Mouse (Mus musculus) intestine, postnatal 0 days (tissue): ENCODE data around the gene Aldh1l1. TPM values are rescaled to one million over a fixed set of nuclear protein-coding genes. Genes with fewer than 3 reads are reported as not detected.
A peak's percentile ranks its signal among the peaks of the same experiment; 100 is the strongest.

ENCODE experiments used
- ATAC-seq: fragments of 200-750 bp; cut with Nextera tagmentation; 2 replicates; pipeline ENCODE4 v1.8.0; 2017; ENCODE audit warnings: mild to moderate bottlenecking, moderate TSS enrichment, moderate library complexity
- H3K27ac ChIP-seq: fragments of 300-500 bp; sonication (generic); 2 replicates; pipeline ENCODE4 v1.5.1; 2014; ENCODE audit warnings: mild to moderate bottlenecking, low read depth, low read length, moderate library complexity
- H3K27me3 ChIP-seq: fragments of 300-500 bp; sonication (generic); replicated peaks from 2 replicates; pipeline ENCODE4 v1.6.1; 2014; ENCODE audit warnings: low read length, mixed read lengths; ENCODE audit not compliant: control insufficient read depth, insufficient read depth
- H3K36me3 ChIP-seq: fragments of 300-500 bp; sonication (generic); 2 replicates; pipeline ENCODE4 v1.6.1; 2014; ENCODE audit warnings: mild to moderate bottlenecking, moderate library complexity; ENCODE audit not compliant: control insufficient read depth, insufficient read depth
- H3K4me1 ChIP-seq: fragments of 300-500 bp; sonication (generic); replicated peaks from 2 replicates; pipeline ENCODE4 v1.6.1; 2014; ENCODE audit warnings: antibody characterized with exemption, low read length, mixed read lengths; ENCODE audit not compliant: control insufficient read depth, insufficient read depth
- H3K4me2 ChIP-seq: fragments of 300-500 bp; sonication (generic); replicated peaks from 2 replicates; pipeline ENCODE4 v1.6.1; 2014; ENCODE audit warnings: low read depth, mild to moderate bottlenecking, moderate library complexity
- H3K4me3 ChIP-seq: fragments of 300-500 bp; sonication (generic); 2 replicates; pipeline ENCODE4 v1.5.1; 2014; ENCODE audit warnings: low read depth, low read length
- H3K9ac ChIP-seq: fragments of 300-500 bp; sonication (generic); 2 replicates; pipeline ENCODE4 v1.6.1; 2014; ENCODE audit warnings: mild to moderate bottlenecking, low read depth, low read length
- H3K9me3 ChIP-seq: fragments of 300-500 bp; sonication (generic); 2 replicates; pipeline ENCODE4 v1.6.1; 2016; ENCODE audit warnings: mixed run types; ENCODE audit not compliant: control insufficient read depth
- CTCF ChIP-seq: sonication (generic); IDR thresholded peaks from 2 replicates; pipeline ENCODE4 v1.5.1; 2016; ENCODE audit warnings: low read depth, mild to moderate bottlenecking, control low read depth, antibody characterized with exemption, moderate library complexity
- WGBS: fragments of 180-500 bp; shearing (Covaris S2); extraction: QIAGEN DNeasy Blood & Tissue Kit; methylation state at CpG from one replicate; pipeline ENCODE4 v1.1.7; 2014; 5-methylcytosine and 5-hydroxymethylcytosine counted together
- polyA plus RNA-seq: library from polyadenylated mRNA; unstranded; fragments of >200 nt; fragmentation: Nextera tagmentation; extraction: Ambion mirVana; gene quantifications from 2 replicates; pipeline ENCODE4 v1.2.1, GENCODE M21; 2015

The Aldh1l1 gene
- polyA plus RNA-seq, 1 experiment from 2014 or later: 12.1 TPM

GRCm38 (mm10) chr6:90553682-90554081, 67.5 kb downstream of the Aldh1l1 start:
- no peak overlapping the region for H3K4me2 ChIP-seq
- H3K27ac ChIP-seq: no peak overlapping the region
- no peaks in the 10 kb centered on the region for H3K36me3 ChIP-seq
- WGBS: 90% methylated on average over 5 of the region's 5 CpGs
- ATAC-seq: no peak
- no peaks in the 10 kb centered on the region for H3K9me3 ChIP-seq
- no peak for TF ChIP-seq CTCF
- H3K27me3 ChIP-seq: no peaks in the 10 kb centered on the region
- no peak overlapping the region for H3K9ac ChIP-seq
- H3K4me1 ChIP-seq: no peaks in the 10 kb centered on the region; the same call in 1 of the 2 replicates
- no peak overlapping the region for H3K4me3 ChIP-seq

- Histone ChIP-seq H3K4me1 (peaks cover 7% of the 10 kb centered on the region), H3K4me2 (no peak overlapping the region), H3K9me3 (no peaks in the 10 kb centered on the region), H3K9ac (no peak overlapping the region), H3K4me3 (no peak overlapping the region), H3K36me3 (no peaks in the 10 kb centered on the region), H3K27ac (no peak overlapping the region), H3K27me3 (no peaks in the 10 kb centered on the region)
- WGBS: 36% methylated on average over 2 of the region's 2 CpGs
- TF ChIP-seq CTCF: no peak
- ATAC-seq: no peak
These were observed 70.4 kb downstream of the Aldh1l1 start for GRCm38 (mm10) chr6:90556534-90557058.

- H3K9ac ChIP-seq: no peak overlapping the region
- H3K36me3 ChIP-seq: no peaks in the 10 kb centered on the region
- no peaks in the 10 kb centered on the region for H3K9me3 ChIP-seq
- ATAC-seq: no peak
- no peaks in the 10 kb centered on the region for H3K27me3 ChIP-seq
- no peak overlapping the region for H3K4me3 ChIP-seq
- H3K4me2 ChIP-seq: no peak overlapping the region
- no peak overlapping the region for H3K27ac ChIP-seq
- peaks cover 7% of the 10 kb centered on the region for H3K4me1 ChIP-seq
- TF ChIP-seq CTCF: no peak
- 85% methylated on average over 7 of the region's 7 CpGs for WGBS
These were observed 70.8 kb downstream of the Aldh1l1 start for GRCm38 (mm10) chr6:90557077-90557476.

GRCm38 (mm10) chr6:90557829-90558693, 71.8 kb downstream of the Aldh1l1 start:
- H3K4me1 ChIP-seq: peaks cover 7% of the 10 kb centered on the region
- H3K36me3 ChIP-seq: no peaks in the 10 kb centered on the region
- H3K4me3 ChIP-seq: no peak overlapping the region
- H3K27me3 ChIP-seq: no peaks in the 10 kb centered on the region
- H3K27ac ChIP-seq: no peak overlapping the region
- H3K9me3 ChIP-seq: no peaks in the 10 kb centered on the region
- no peak for TF ChIP-seq CTCF
- H3K4me2 ChIP-seq: no peak overlapping the region
- 65% methylated on average over 6 of the region's 6 CpGs for WGBS
- no peak overlapping the region for H3K9ac ChIP-seq
- ATAC-seq: no peak

- no peak for ATAC-seq
- H3K9ac ChIP-seq: no peak overlapping the region
- no peak overlapping the region for H3K4me3 ChIP-seq
- 35% methylated on average over 3 of the region's 3 CpGs for WGBS
- H3K4me2 ChIP-seq: no peak overlapping the region
- H3K27ac ChIP-seq: no peak overlapping the region
- H3K4me1 ChIP-seq: peaks cover 7% of the 10 kb centered on the region
- no peaks in the 10 kb centered on the region for H3K36me3 ChIP-seq
- no peak for TF ChIP-seq CTCF
- no peaks in the 10 kb centered on the region for H3K27me3 ChIP-seq
- H3K9me3 ChIP-seq: no peaks in the 10 kb centered on the region
These were observed 74.3 kb downstream of the Aldh1l1 start for GRCm38 (mm10) chr6:90560390-90561058.

- WGBS: 27% methylated on average over 2 of the region's 2 CpGs
- Histone ChIP-seq H3K4me3 (no peak overlapping the region), H3K27me3 (no peaks in the 10 kb centered on the region), H3K4me2 (no peak overlapping the region), H3K9ac (no peak overlapping the region), H3K27ac (no peak overlapping the region), H3K4me1 (peaks cover 7% of the 10 kb centered on the region), H3K9me3 (no peaks in the 10 kb centered on the region), H3K36me3 (no peaks in the 10 kb centered on the region)
- peak; percentile 80 for ATAC-seq
- peak; percentile 80 for TF ChIP-seq CTCF
These were observed 75.1 kb downstream of the Aldh1l1 start for GRCm38 (mm10) chr6:90561234-90561781.
